ENCODE assay signal across 8 mouse cellular contexts in the genomic region with DNA sequence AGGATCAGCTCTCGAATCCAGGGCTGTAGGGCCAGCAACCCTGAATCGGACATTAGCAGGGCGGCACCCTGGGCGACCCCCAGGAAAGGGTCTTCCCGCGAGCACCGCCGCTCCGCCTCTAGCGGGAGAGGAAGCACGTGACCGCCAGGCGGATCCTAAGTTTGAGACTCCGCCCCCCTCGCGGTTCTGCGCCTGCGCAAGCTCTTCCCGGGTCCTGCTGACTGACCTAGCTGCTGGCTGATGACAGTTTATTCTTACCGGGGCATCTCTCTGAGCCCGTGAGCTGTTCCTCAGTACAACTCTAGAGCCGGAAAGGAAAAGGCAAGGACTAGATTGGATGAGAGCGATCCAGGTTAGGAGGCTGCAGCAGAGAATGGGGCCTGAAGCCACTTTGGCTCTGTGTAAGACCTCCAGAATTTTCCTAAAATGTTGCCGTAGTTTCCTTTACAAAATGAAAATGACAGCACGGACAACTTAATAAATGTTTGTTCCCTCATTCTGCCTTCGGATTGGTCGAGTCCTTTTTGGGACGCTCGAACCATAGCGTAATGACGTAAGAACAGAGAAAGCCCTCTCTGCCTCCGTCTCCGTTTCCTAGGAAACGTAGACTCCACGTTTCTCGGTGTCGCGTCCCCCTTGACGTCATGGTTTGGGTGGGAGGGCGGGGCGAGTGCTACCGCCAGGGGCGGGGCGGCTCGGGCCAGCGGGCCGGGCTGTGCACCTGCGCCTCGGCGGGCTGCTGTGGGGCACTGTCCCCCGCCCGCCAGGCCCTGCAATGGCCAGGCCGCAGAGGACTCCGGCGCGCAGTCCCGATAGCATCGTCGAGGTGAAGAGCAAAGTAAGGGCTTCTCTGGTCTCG. TPM values are rescaled to one million over a fixed set of nuclear protein-coding genes. Genes with fewer than 3 reads are reported as not detected.
A peak's percentile ranks its signal among the peaks of the same experiment; 100 is the strongest.
DNase-seq lines count a peak whose midpoint lies in the region; ATAC-seq lines count a peak whose summit lies in the region.

A gene (minus strand): TSS at position 137 of the 859 bp plus-strand sequence.
A gene (plus strand): TSS at position 183 of the 859 bp plus-strand sequence.

- peaks cover 56% of the 10 kb centered on the region for H3K4me1 ChIP-seq in megakaryocyte, embryonic 14.5 days

- DNase-seq in ZHBTc4 (ENCODE audit: low read depth, low spot score), result peak; percentile 96
- peak; percentile 94 to 95 for DNase-seq in gastrocnemius, adult 8-10 months (ENCODE audit: low spot score in 2 of 2)
- peak; percentile 90 for DNase-seq in hindlimb bud, embryonic 11.5 days (ENCODE audit: extremely low spot score, low read depth, low spot score)
- peak; percentile 93 to 95 for DNase-seq in left cerebral cortex, adult 8-10 months (ENCODE audit: low spot score in 2 of 2)
- peak; percentile 96 to 97 for DNase-seq in right cerebral cortex, postnatal 10 days (ENCODE audit: low spot score in 2 of 2)
- peak; percentile 98 for DNase-seq in urinary bladder, postnatal 25 days (ENCODE audit: low spot score)

- no peaks in the 10 kb centered on the region for H3K27me3 ChIP-seq in megakaryocyte, embryonic 14.5 days (replicated peaks)

- H3K36me3 ChIP-seq in megakaryocyte, embryonic 14.5 days (replicated peaks; ENCODE audit: low read length), result peaks cover 66% of the 10 kb centered on the region

- peak within 1 kb of the TSS; percentile 93 for H3K4me3 ChIP-seq in megakaryocyte, embryonic 14.5 days (replicated peaks)

- ATAC-seq in common myeloid progenitor, adult 5-6 weeks (replicated peaks; ENCODE audit: low read depth, poor library complexity, severe bottlenecking), result peak; percentile 77

- H3K9me3 ChIP-seq in megakaryocyte, embryonic 14.5 days, result no peaks in the 10 kb centered on the region

RNA-seq across cellular contexts. Expression of the first gene that starts in this region (rescaled TPM):
- 17.8 and 33.4 TPM in 2 replicates for total RNA-seq in common myeloid progenitor, adult 5-6 weeks (2017)
- total RNA-seq in gastrocnemius, adult 8-10 months (2022), result 1 to 10 TPM; 3.4 to 5.8 (median 4.4) TPM
- total RNA-seq in left cerebral cortex, adult 8-10 months (2022), result 10 to 100 TPM; 49.0 to 53.8 (median 50.9) TPM
- polyA plus RNA-seq in megakaryocyte, embryonic 14.5 days (2012; ENCODE audit: insufficient read depth, low replicate concordance), result 26.9 and 57.9 TPM in 2 replicates

RNA-seq across cellular contexts. Expression of the second gene that starts in this region (rescaled TPM):
- total RNA-seq in common myeloid progenitor, adult 5-6 weeks (2017), result 0.41 and 11.5 TPM in 2 replicates
- total RNA-seq in gastrocnemius, adult 8-10 months (2022), result 1 to 10 TPM; 5.5 to 8.1 (median 6.7) TPM
- 10 to 100 TPM; 34.7 to 42.3 (median 39.2) TPM for total RNA-seq in left cerebral cortex, adult 8-10 months (2022)
- 7.8 and 19.1 TPM in 2 replicates for polyA plus RNA-seq in megakaryocyte, embryonic 14.5 days (2012; ENCODE audit: insufficient read depth, low replicate concordance)

Comparison
In these comparisons a context has a peak if more than half of its experiments do, and no peak if none do; other contexts are left out.
1. Peak in every context shown above with its lines: DNase-seq, ATAC-seq and H3K4me3 ChIP-seq.